Mouse (Mus musculus) T-helper 17 cell (primary cell): ENCODE results near the gene Pole4.

Experiments used
- in situ Hi-C, 2 experiments: fragments of 300-600 bp; cut with MboI, MseI; formaldehyde crosslinking; loops; 1 replicate in 1 of 2; 2 replicates in 1 of 2; pipeline ENCODE4 v1.15.1; 2025; ENCODE audit warnings: high pct_unique_total_duplicates in 2 of 2

Pole4 gene

DNA sequence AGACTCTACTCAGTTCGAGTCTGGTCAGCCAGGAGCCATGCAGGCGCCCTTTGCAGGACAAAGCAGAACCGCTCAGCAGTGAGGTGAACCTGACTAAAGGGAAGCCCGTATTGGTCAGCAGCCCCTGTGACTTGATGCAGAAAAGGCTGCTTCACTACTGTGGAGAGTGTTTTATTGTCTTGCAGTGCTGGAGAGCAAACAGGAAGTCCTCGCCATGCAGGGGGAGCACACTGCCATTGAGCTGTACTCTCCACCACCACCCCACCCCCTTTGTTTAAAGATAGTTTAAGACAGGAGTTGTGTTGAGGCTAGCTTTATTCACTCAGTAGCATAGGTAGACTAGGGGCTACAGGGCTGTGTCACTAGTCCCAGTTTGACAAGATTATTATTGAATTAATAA is at the start of gene Pole4:
Gene Pole4 (minus strand): TSS at position 145 of the 400 bp plus-strand sequence.
- in situ Hi-C loops: loop anchor here in 1 of 2 experiments (5.0 kb wide), 1 partner anchor 728 kb away; no protein-coding TSS in a partner anchor

DNA sequence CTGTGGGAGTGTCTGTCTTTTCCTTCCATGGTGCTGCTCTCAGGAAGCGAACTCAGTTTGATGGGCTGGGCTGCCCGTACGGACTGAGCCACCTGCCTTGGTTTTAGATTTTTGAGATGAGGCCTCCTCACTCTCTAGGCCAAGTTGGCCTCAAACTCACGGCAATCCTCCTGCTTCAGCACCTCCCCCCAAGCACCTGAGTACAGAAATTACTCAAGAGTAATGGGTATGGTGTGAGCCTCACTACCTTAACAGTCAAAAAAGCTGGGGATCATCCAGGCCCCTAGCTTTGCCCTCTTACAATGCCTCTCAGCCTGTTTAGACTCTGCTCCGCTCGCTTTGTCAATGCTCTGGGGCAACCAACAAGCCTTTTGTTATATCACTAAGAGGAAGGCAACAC is 49.6 kb upstream of the Pole4 start:
- in situ Hi-C loops: no loop called here

GRCm38 (mm10) chr6:82753638-82754361 is 48.6 kb upstream of the Pole4 start:
- in situ Hi-C loops: no loop called here

- in situ Hi-C loops: no loop called here
Observed at GRCm38 (mm10) chr6:82753061-82753460, 47.9 kb upstream of the Pole4 start.

DNA sequence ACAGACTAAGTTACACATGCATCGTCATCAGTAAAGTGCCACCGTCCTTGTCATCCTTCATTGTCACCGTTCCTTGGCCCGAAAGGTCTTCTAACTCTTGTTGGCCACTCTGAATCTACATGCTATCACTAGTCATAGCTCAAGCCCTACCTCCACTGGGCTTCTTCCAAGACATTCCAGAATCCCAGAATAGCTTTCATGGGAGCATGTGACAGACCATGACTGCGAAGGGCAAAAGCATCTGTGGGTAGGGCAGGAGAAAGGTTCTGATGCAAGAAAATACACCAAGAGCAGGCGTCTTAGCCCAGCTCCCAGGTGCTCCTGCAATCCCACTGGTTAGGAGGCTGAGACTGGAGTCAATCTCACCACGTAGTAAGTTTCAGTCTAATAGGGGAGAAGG is 46.6 kb upstream of the Pole4 start:
- in situ Hi-C loops: no loop called here

- in situ Hi-C loops: no loop called here
Observed at GRCm38 (mm10) chr6:82751031-82751430, 45.9 kb upstream of the Pole4 start.

DNA sequence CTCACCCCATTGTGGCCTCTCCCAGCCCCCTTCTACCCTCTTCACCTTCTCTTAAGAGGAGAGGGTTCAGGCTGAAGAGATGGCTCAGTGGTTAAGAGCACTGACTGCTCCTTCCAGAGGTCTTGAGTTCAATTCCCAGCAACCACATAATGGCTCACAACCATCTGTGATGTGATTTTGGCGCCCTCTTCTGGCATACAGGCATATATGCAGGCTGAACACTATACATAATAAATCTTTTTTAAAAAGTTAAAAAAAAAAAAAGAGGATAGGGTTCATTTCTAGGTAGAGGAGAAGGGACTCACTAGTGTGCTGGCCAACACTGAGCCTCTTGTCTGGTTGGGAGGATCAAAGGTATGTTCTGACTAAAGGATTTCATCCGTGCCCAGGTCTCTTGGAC is 44.9 kb upstream of the Pole4 start:
- in situ Hi-C loops: no loop called here

GRCm38 (mm10) chr6:82748106-82748672 is 43.0 kb upstream of the Pole4 start:
- in situ Hi-C loops: loop anchor here in 1 of 2 experiments (10.0 kb wide), 2 partner anchors 127 to 227 kb away; no protein-coding TSS in a partner anchor

DNA sequence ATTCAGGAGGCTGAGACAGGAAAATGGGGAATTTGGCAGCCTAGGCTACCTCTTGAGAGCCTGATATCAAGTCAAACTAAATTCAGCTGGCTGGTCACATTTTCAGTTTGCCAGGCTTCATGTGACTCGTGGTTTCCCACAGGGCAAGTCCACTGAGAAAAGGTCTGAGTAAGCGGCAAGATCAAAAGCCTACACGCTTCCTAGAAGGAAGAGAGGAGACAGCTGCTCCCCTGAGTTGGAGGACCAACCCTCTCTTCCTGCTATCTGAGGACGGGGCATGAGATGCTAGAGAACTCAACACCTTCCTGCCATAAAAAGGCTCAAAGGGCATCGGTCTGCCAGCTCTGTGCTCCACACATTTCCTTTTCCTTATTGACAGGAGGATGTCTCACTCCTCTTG is 41.9 kb upstream of the Pole4 start:
- in situ Hi-C loops: loop anchor here in 1 of 2 experiments (10.0 kb wide), 2 partner anchors 128 to 228 kb away; no protein-coding TSS in a partner anchor

- in situ Hi-C loops: loop anchor here in 1 of 2 experiments (5.0 to 10.0 kb wide), 3 partner anchors 33 to 230 kb away; no protein-coding TSS in a partner anchor
Observed at GRCm38 (mm10) chr6:82744553-82744952, 39.4 kb upstream of the Pole4 start.

DNA sequence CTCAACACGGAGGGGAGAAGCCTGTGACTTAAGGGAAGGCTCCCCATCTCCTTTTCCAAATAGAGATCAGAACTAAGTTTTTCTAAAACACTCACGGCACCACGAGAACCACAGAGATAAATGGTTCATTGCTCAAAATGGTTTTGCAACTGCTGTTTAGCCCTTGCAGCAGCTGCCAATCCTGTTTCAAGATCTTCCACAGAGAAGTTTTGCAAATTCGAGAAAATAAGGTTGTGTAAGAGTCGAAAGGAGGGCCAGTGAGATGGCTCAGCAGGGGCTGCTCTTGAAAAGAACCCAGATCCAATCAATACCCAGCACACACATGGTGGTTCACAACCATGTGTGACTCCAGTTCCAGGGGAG is 36.3 kb upstream of the Pole4 start:
- in situ Hi-C loops: loop anchor here in 1 of 2 experiments (5.0 to 10.0 kb wide), 3 partner anchors 36 to 233 kb away; no protein-coding TSS in a partner anchor

GRCm38 (mm10) chr6:82740868-82741517 is 35.8 kb upstream of the Pole4 start:
- in situ Hi-C loops: loop anchor here in 1 of 2 experiments (5.0 to 10.0 kb wide), 3 partner anchors 36 to 234 kb away; no protein-coding TSS in a partner anchor

DNA sequence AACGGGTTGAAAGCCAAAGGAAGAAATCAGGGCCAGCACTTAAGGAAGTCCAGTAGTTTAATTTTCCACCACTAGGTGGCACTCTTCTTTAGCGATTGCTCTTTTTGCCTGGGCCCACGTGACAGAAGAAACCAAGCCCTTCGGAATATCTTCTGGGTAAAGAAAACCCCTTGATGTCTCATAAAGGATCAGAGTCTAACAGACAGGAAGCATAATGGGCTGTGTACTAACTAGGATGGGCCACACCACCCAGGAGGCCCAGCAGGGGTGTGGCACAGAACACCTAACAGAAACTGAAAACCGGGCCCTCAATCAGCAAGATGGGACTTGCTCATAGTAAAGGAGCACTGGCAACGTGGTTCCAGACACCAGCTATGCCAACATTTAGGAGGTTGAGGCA is 35.1 kb upstream of the Pole4 start:
- in situ Hi-C loops: loop anchor here in 1 of 2 experiments (5.0 to 10.0 kb wide), 3 partner anchors 37 to 235 kb away; no protein-coding TSS in a partner anchor

GRCm38 (mm10) chr6:82737634-82738540 is 32.7 kb upstream of the Pole4 start:
- in situ Hi-C loops: loop anchor here in 1 of 2 experiments (5.0 kb wide), 1 partner anchor 154 kb away; no protein-coding TSS in a partner anchor

DNA sequence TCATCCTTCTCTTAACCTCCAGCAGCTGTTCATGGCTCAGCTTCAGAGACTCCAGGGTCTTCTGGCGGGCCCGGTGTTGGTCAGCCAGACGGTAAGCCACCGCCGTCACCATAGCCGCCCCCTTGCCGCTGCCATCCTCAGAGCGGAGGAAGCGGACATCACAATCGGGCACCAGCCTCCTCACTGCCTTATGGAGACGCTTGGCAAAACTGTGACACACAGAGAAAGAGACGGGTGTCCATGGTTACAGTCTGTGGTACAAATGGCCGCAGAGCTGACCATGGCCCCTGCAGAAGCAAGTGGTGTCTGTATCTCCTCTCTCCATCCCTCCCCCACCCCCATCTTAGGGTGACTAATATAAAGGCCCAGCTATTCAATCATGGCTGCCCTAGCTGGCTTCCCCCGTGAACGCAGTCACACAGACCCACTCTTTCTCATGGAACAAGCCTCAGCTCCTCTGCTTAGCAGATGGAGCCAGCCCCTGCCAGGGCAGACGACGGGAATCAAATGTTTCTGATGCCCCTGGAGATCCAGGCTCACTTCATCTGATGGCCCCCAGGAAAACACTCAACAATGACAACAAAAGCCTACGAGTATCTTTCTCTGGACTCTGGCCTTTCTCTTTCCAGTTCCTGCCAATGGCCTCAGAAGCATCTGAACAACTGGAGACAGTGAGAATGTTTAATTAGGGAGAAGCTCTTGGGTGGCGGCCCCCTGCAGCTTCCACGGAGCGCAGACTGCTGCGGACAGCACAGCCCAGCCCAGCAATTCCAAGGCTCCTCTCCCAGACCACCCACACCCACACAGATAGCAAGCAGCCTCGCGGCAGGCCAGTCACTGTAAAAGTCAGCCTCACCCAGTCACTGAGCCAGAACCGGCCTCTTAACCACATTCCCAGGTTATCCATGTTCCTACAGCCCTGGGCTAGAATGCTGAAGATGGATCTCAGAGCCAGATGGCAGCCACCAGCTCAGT is 31.7 kb upstream of the Pole4 start:
- in situ Hi-C loops: loop anchor here in 1 of 2 experiments (5.0 kb wide), 1 partner anchor 155 kb away; no protein-coding TSS in a partner anchor

GRCm38 (mm10) chr6:82735347-82735746 is 30.2 kb upstream of the Pole4 start:
- in situ Hi-C loops: loop anchor here in 1 of 2 experiments (5.0 kb wide), 1 partner anchor 157 kb away; no protein-coding TSS in a partner anchor

DNA sequence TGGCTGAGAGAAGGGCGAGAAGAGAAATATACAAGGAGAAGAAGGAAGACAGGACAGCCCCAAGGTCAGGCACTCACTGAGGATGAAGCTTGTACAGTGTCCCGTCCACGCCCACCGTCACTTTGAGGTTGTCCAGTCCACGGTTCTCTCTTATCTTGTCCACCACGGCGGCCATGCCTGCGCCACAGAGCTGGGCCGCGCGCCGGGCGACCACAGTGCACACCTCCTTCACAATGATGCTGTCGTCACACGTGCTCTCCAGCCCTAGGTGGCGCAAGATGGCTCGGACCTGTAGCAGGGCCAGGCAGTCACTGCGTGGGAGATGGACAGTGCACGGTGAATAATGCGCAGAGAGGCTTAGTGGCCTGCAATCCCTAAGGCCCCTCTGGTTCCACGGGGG is 23.5 kb upstream of the Pole4 start:
- in situ Hi-C loops: no loop called here

- in situ Hi-C loops: no loop called here
Observed at GRCm38 (mm10) chr6:82727206-82727605, 22.0 kb upstream of the Pole4 start.

DNA sequence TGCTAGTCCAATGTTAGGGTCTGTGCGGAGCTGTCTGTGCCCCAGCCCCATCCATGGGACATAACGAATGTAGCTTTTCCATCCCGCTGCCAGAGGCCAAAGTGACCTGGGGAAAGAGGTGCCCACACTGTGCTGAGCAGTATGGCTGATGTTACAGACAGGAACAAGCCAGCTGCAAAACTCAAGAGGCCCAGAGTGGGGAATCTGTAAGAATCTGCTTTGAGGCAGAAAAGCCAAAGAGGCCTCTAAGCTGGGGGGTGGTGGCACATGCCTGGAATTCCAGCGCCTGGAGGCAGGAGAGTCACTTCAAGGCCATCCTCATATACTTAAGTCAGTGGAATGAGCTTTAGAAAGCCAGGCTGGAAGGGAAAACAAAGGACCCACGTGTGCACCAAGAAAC is 18.2 kb upstream of the Pole4 start:
- in situ Hi-C loops: no loop called here

DNA sequence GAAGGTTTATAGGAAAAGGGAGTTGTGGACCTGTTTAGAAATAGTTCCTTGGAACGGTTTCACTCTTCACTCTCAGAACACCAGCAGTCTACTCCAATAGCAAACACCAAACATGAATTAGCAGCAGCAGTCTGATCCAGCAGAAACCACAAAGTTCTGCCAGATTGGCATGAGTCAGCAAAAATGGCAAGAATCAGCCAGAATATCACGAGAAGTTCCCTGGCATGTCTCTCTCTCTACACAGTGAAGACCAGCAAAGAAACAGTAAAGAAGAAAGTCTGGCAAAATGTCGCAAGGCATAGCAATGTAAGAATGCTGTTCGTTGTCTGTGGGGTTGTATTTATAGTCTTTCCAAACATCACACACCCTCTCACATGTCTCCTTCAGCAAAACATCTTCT is 11.0 kb upstream of the Pole4 start:
- in situ Hi-C loops: no loop called here
